Mouse (Mus musculus): ENCODE data around the gene Gm21985. TPM values are rescaled to one million over a fixed set of nuclear protein-coding genes. Genes with fewer than 3 reads are reported as not detected.

The Gm21985 gene
- polyA plus RNA-seq (2012; rRNA removed) (0.03 TPM in 1 of 2 replicates, not detected in the other), polyA plus RNA-seq (2014; fragmentation: Nextera tagmentation; extraction: Ambion mirVana) (not detected in 2 replicates)

DNA sequence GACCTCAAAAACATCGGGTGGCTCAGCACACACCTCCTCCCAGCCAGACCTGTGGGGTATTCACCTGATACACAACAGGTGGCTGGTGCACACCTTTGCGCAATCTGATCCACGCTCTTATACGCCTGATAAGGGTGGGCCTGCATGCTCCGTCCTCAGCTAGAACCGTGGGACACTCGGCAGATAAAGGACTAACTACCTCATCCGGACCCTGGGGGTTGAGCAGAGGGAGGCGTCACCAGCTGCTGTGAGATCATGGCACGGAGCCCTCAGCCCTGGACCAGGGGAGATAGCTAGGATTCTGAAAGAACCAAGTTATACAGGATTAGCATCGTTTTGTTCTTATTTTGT lies at the start of gene Gm21985:
Gm21985 (plus strand) TSS at position 73 of the 351 bp plus-strand sequence.
- H3K4me2 ChIP-seq (replicated peaks; ENCODE audit: low read depth, low read length, severe bottlenecking) = peak within 1 kb of the TSS; percentile 84

GRCm38 (mm10) chr2:112217614-112218013 lies 48.5 kb upstream of the Gm21985 start:
- 77% methylated on average over 6 of the region's 6 CpGs for WGBS
- no peaks in the 10 kb centered on the region for H3K4me1 ChIP-seq (ENCODE audit: control insufficient read depth, insufficient read depth, low read length)
- ATAC-seq (ENCODE audit: low FRiP score, low read depth) (no peak), DNase-seq (ENCODE audit: low spot score) (no peak)
- no peak overlapping the region for H3K27ac ChIP-seq (replicated peaks; ENCODE audit: low read depth, low read length)
- no peaks in the 10 kb centered on the region for H3K9me3 ChIP-seq (ENCODE audit: control insufficient read depth, low read length)
- H3K9ac ChIP-seq (ENCODE audit: low read depth, low read length, severe bottlenecking) = no peak overlapping the region
- H3K4me3 ChIP-seq (replicated peaks; ENCODE audit: low read length) = no peak overlapping the region
- H3K4me2 ChIP-seq (replicated peaks; ENCODE audit: low read depth, low read length, severe bottlenecking) = no peak overlapping the region
- TF ChIP-seq POLR2A (IDR thresholded peaks at IDR 0.05; ENCODE audit: borderline replicate concordance, extremely low read depth, insufficient read depth, insufficient read length) = no peak
- no peaks in the 10 kb centered on the region for H3K36me3 ChIP-seq (ENCODE audit: control insufficient read depth, insufficient read depth, low read length)
- H3K27me3 ChIP-seq (ENCODE audit: control insufficient read depth, insufficient read depth, low read length) = no peaks in the 10 kb centered on the region

More for the DNA sequence above, at the start of gene Gm21985:
- peak; percentile 40 for DNase-seq (ENCODE audit: low spot score)
- Histone ChIP-seq H3K36me3 (ENCODE audit: control insufficient read depth, insufficient read depth, low read length) (no peaks in the 10 kb centered on the region), H3K4me1 (ENCODE audit: control insufficient read depth, insufficient read depth, low read length) (peaks cover 12% of the 10 kb centered on the region), H3K9me3 (ENCODE audit: control insufficient read depth, low read length) (no peaks in the 10 kb centered on the region), H3K4me3 (replicated peaks; ENCODE audit: low read length) (peak within 1 kb of the TSS; percentile 78), H3K9ac (ENCODE audit: low read depth, low read length, severe bottlenecking) (peak within 1 kb of the TSS; percentile 78), H3K27me3 (ENCODE audit: control insufficient read depth, insufficient read depth, low read length) (no peaks in the 10 kb centered on the region), H3K27ac (replicated peaks; ENCODE audit: low read depth, low read length) (peak within 1 kb of the TSS; percentile 78)
- WGBS = 1% methylated on average over 11 of the region's 11 CpGs
- TF ChIP-seq POLR2A (IDR thresholded peaks at IDR 0.05; ENCODE audit: borderline replicate concordance, extremely low read depth, insufficient read depth, insufficient read length) = no peak
- peak; percentile 25 for ATAC-seq (ENCODE audit: low FRiP score, low read depth)

DNA sequence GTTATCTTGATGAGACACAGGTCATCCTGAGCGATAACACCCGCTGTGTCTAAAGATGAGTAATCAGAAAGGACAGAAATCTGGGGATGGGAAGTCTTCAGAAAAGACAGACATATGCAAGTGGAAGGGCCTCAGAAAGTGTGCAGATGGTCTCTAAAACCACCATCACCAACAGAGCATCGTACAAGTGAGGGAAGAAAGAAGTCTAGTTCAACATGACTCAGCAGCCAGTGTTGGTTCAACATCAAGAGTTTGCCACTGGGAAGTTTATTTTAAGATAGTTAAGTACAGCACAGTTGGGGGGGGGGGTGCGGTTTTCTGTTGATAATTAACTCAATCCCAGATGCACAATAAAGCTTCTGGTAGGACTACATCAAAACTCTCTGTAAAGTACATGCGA lies 45.2 kb upstream of the Gm21985 start:
- Histone ChIP-seq H3K9ac (ENCODE audit: low read depth, low read length, severe bottlenecking) (no peak overlapping the region), H3K36me3 (ENCODE audit: control insufficient read depth, insufficient read depth, low read length) (no peaks in the 10 kb centered on the region), H3K4me1 (ENCODE audit: control insufficient read depth, insufficient read depth, low read length) (no peaks in the 10 kb centered on the region), H3K4me2 (replicated peaks; ENCODE audit: low read depth, low read length, severe bottlenecking) (no peak overlapping the region), H3K27ac (replicated peaks; ENCODE audit: low read depth, low read length) (no peak overlapping the region), H3K4me3 (replicated peaks; ENCODE audit: low read length) (no peak overlapping the region), H3K27me3 (ENCODE audit: control insufficient read depth, insufficient read depth, low read length) (no peaks in the 10 kb centered on the region), H3K9me3 (ENCODE audit: control insufficient read depth, low read length) (no peaks in the 10 kb centered on the region)
- DNase-seq (ENCODE audit: low spot score) (no peak), ATAC-seq (ENCODE audit: low FRiP score, low read depth) (no peak)
- 94% methylated on average over 5 of the region's 5 CpGs for WGBS
- TF ChIP-seq POLR2A (IDR thresholded peaks at IDR 0.05; ENCODE audit: borderline replicate concordance, extremely low read depth, insufficient read depth, insufficient read length) = no peak

- H3K36me3 ChIP-seq (ENCODE audit: control insufficient read depth, insufficient read depth, low read length) = no peaks in the 10 kb centered on the region
- DNase-seq (ENCODE audit: low spot score) (no peak), ATAC-seq (ENCODE audit: low FRiP score, low read depth) (no peak)
- WGBS = 86% methylated on average over 5 of the region's 5 CpGs
- no peak overlapping the region for H3K27ac ChIP-seq (replicated peaks; ENCODE audit: low read depth, low read length)
- no peak overlapping the region for H3K9ac ChIP-seq (ENCODE audit: low read depth, low read length, severe bottlenecking)
- TF ChIP-seq POLR2A (IDR thresholded peaks at IDR 0.05; ENCODE audit: borderline replicate concordance, extremely low read depth, insufficient read depth, insufficient read length) = no peak
- H3K9me3 ChIP-seq (ENCODE audit: control insufficient read depth, low read length) = no peaks in the 10 kb centered on the region
- no peak overlapping the region for H3K4me2 ChIP-seq (replicated peaks; ENCODE audit: low read depth, low read length, severe bottlenecking)
- H3K4me3 ChIP-seq (replicated peaks; ENCODE audit: low read length) = no peak overlapping the region
- H3K4me1 ChIP-seq (ENCODE audit: control insufficient read depth, insufficient read depth, low read length) = no peaks in the 10 kb centered on the region
- H3K27me3 ChIP-seq (ENCODE audit: control insufficient read depth, insufficient read depth, low read length) = no peaks in the 10 kb centered on the region
Measured at GRCm38 (mm10) chr2:112222607-112223006, 43.5 kb upstream of the Gm21985 start.

GRCm38 (mm10) chr2:112224356-112224755 lies 41.8 kb upstream of the Gm21985 start:
- no peaks in the 10 kb centered on the region for H3K27me3 ChIP-seq (ENCODE audit: control insufficient read depth, insufficient read depth, low read length)
- ATAC-seq (ENCODE audit: low FRiP score, low read depth) = no peak
- WGBS = 56% methylated on average over 4 of the region's 4 CpGs

GRCm38 (mm10) chr2:112232623-112233022 lies 33.5 kb upstream of the Gm21985 start:
- Histone ChIP-seq H3K9ac (ENCODE audit: low read depth, low read length, severe bottlenecking) (no peak overlapping the region), H3K27me3 (ENCODE audit: control insufficient read depth, insufficient read depth, low read length) (no peaks in the 10 kb centered on the region), H3K4me2 (replicated peaks; ENCODE audit: low read depth, low read length, severe bottlenecking) (no peak overlapping the region), H3K36me3 (ENCODE audit: control insufficient read depth, insufficient read depth, low read length) (no peaks in the 10 kb centered on the region), H3K9me3 (ENCODE audit: control insufficient read depth, low read length) (no peaks in the 10 kb centered on the region), H3K27ac (replicated peaks; ENCODE audit: low read depth, low read length) (no peak overlapping the region), H3K4me1 (ENCODE audit: control insufficient read depth, insufficient read depth, low read length) (no peaks in the 10 kb centered on the region), H3K4me3 (replicated peaks; ENCODE audit: low read length) (no peak overlapping the region)
- no peak for TF ChIP-seq POLR2A (IDR thresholded peaks at IDR 0.05; ENCODE audit: borderline replicate concordance, extremely low read depth, insufficient read depth, insufficient read length)
- WGBS = 64% methylated on average over 1 of the region's 1 CpGs
- ATAC-seq (ENCODE audit: low FRiP score, low read depth) (no peak), DNase-seq (ENCODE audit: low spot score) (no peak)

More at GRCm38 (mm10) chr2:112224356-112224755, 41.8 kb upstream of the Gm21985 start:
- Histone ChIP-seq H3K36me3 (ENCODE audit: control insufficient read depth, insufficient read depth, low read length) (no peaks in the 10 kb centered on the region), H3K9me3 (ENCODE audit: control insufficient read depth, low read length) (no peaks in the 10 kb centered on the region), H3K27ac (replicated peaks; ENCODE audit: low read depth, low read length) (no peak overlapping the region), H3K4me1 (ENCODE audit: control insufficient read depth, insufficient read depth, low read length) (no peaks in the 10 kb centered on the region), H3K4me2 (replicated peaks; ENCODE audit: low read depth, low read length, severe bottlenecking) (no peak overlapping the region), H3K9ac (ENCODE audit: low read depth, low read length, severe bottlenecking) (no peak overlapping the region), H3K4me3 (replicated peaks; ENCODE audit: low read length) (no peak overlapping the region)
- no peak for TF ChIP-seq POLR2A (IDR thresholded peaks at IDR 0.05; ENCODE audit: borderline replicate concordance, extremely low read depth, insufficient read depth, insufficient read length)
- DNase-seq (ENCODE audit: low spot score) = no peak
